Mouse (Mus musculus) kidney, adult 9 months (tissue): ENCODE measurements around the gene Mpzl2.

ENCODE experiments used
- DNase-seq: peaks from one replicate; pipeline ENCODE4 v3.0.0; 2022

Mpzl2 gene

GRCm38 (mm10) chr9:45039499-45039898, at the start of gene Mpzl2:
Gene Mpzl2 (plus strand): TSS chr9:45039799.
- no peak for DNase-seq

GRCm38 (mm10) chr9:44991821-44992220, 47.8 kb upstream of the Mpzl2 start:
- DNase-seq = no peak

- DNase-seq = no peak
These were observed 47.3 kb upstream of the Mpzl2 start for GRCm38 (mm10) chr9:44992271-44992670.

- DNase-seq = no peak
These were observed 46.3 kb upstream of the Mpzl2 start for GRCm38 (mm10) chr9:44993268-44993667.

- DNase-seq = no peak
These were observed 44.6 kb upstream of the Mpzl2 start for GRCm38 (mm10) chr9:44994962-44995361.

GRCm38 (mm10) chr9:44996590-44996989, 43.0 kb upstream of the Mpzl2 start:
- DNase-seq = no peak

- DNase-seq = no peak
These were observed 41.5 kb upstream of the Mpzl2 start for GRCm38 (mm10) chr9:44998138-44998537.

GRCm38 (mm10) chr9:44999171-44999570, 40.4 kb upstream of the Mpzl2 start:
- peak; percentile 76 for DNase-seq

- DNase-seq = no peak
These were observed 39.8 kb upstream of the Mpzl2 start for GRCm38 (mm10) chr9:44999776-45000175.

GRCm38 (mm10) chr9:45000249-45000648, 39.4 kb upstream of the Mpzl2 start:
- DNase-seq = no peak

GRCm38 (mm10) chr9:45007404-45007803, 32.2 kb upstream of the Mpzl2 start:
- DNase-seq = no peak

- DNase-seq = no peak
These were observed 31.3 kb upstream of the Mpzl2 start for GRCm38 (mm10) chr9:45008342-45008741.

GRCm38 (mm10) chr9:45009180-45010078, 30.2 kb upstream of the Mpzl2 start, which contains the start of gene Cd3e:
Gene Cd3e (minus strand): TSS chr9:45009627.
- no peak for DNase-seq

GRCm38 (mm10) chr9:45010461-45010860, 29.1 kb upstream of the Mpzl2 start:
- DNase-seq = no peak

GRCm38 (mm10) chr9:45011291-45011690, 28.3 kb upstream of the Mpzl2 start:
- DNase-seq = no peak

GRCm38 (mm10) chr9:45014879-45015278, 24.7 kb upstream of the Mpzl2 start:
- DNase-seq = no peak

- no peak for DNase-seq
These were observed 23.8 kb upstream of the Mpzl2 start for GRCm38 (mm10) chr9:45015841-45016240.

GRCm38 (mm10) chr9:45018031-45018430, 21.6 kb upstream of the Mpzl2 start:
- DNase-seq = no peak

GRCm38 (mm10) chr9:45022800-45023199, 16.8 kb upstream of the Mpzl2 start:
- peak; percentile 71 for DNase-seq

GRCm38 (mm10) chr9:45023638-45024037, 16.0 kb upstream of the Mpzl2 start:
- no peak for DNase-seq

- no peak for DNase-seq
These were observed 15.4 kb upstream of the Mpzl2 start for GRCm38 (mm10) chr9:45024187-45024586.

- DNase-seq = no peak
These were observed 12.2 kb upstream of the Mpzl2 start for GRCm38 (mm10) chr9:45027376-45027775.

GRCm38 (mm10) chr9:45030341-45030740, 9.3 kb upstream of the Mpzl2 start:
- DNase-seq = no peak

- DNase-seq = no peak
These were observed 7.3 kb upstream of the Mpzl2 start for GRCm38 (mm10) chr9:45032261-45032660.

GRCm38 (mm10) chr9:45034526-45034925, 5.1 kb upstream of the Mpzl2 start:
- no peak for DNase-seq
